24 mouse cellular contexts compared by ENCODE assay signal in the genomic region with DNA sequence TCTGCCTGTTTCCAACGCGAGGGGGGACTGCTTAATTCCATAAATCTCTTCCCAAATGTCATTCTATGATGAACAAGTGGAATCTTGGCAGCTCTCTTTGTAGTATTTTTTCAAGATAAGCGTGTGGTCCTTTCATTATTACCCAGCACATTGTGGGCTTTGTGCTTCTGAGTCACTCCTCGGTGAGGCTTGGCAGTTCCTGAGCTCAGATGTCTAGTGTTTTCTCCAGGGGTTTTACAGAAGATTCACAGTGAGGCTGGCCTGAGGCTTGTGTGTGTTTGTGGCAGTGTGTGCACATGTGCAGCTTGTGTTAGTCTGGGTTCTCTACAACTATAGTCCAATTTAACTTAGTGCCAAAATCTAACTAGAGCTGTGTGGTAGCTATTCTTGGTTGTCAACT. TPM values are rescaled to one million over a fixed set of nuclear protein-coding genes. Genes with fewer than 3 reads are reported as not detected.
A peak's percentile ranks its signal among the peaks of the same experiment; 100 is the strongest.
DNase-seq lines count a peak whose midpoint lies in the region; ATAC-seq and TF ChIP-seq lines count a peak whose summit lies in the region.
"Had no signal": no experiment of that assay in that cellular context is flagged by ENCODE, and none has a peak within 500 bp of the region (broad histone marks: within the 10 kb centered on the region; RNA-seq: fewer than 3 reads in every experiment).

No protein-coding gene starts in this region.

- POLR2A ChIA-PET in Patski (lab: Charles Lee), result interaction anchor here (0.6 kb wide), 1 partner anchor 81 kb away, joined by 3 read pairs; no protein-coding TSS in a partner anchor

- peak; percentile 12 to 46 for DNase-seq in left cerebral cortex, postnatal 25 days (ENCODE audit: low spot score in 2 of 2)
- no peak for DNase-seq in left cerebral cortex, adult 9 months (ENCODE audit: low spot score in 2 of 2)
- peak; percentile 33 for DNase-seq in Patski (ENCODE audit: low read depth, low spot score)
- DNase-seq in telencephalon, adult 2 months (ENCODE audit: low read depth, low spot score), result peak; percentile 33
- DNase-seq in adrenal gland, postnatal 36 days, result no peak
- DNase-seq in gastrocnemius, postnatal 10 days, result no peak
- DNase-seq: adrenal gland, adult 8-10 months; cerebellum, adult 11-12 months; cerebellum, adult 9-10 months; cerebellum, postnatal 25 days; gastrocnemius, postnatal 14 days; heart, postnatal 36 days had no signal

- TF ChIP-seq CTCF in C2C12 (IDR thresholded peaks at IDR 0.05; ENCODE audit: control insufficient read depth, insufficient read depth, insufficient read length) (no peak), Patski (IDR thresholded peaks at IDR 0.05) (no peak)

- intact Hi-C loops in left cerebral cortex, postnatal 25 days (cut with DNase I), result no loop called here

- no peak overlapping the region for H3K4me3 ChIP-seq in C2C12 (ENCODE audit: insufficient read depth, poor library complexity, severe bottlenecking)
- H3K4me3 ChIP-seq: embryonic facial prominence, embryonic 13.5 days; forebrain, embryonic 13.5 days; heart, embryonic 12.5 days had no signal

- H3K27me3 ChIP-seq in C2C12 (ENCODE audit: control insufficient read depth, insufficient read depth, insufficient read length) (no peaks in the 10 kb centered on the region), Patski (no peaks in the 10 kb centered on the region)
- H3K27me3 ChIP-seq: embryonic facial prominence, embryonic 13.5 days; forebrain, embryonic 13.5 days; heart, embryonic 12.5 days had no signal

- H3K36me3 ChIP-seq in C2C12 (ENCODE audit: control insufficient read depth, insufficient read depth), result no peaks in the 10 kb centered on the region
- H3K36me3 ChIP-seq: embryonic facial prominence, embryonic 13.5 days; G1E; heart, embryonic 12.5 days had no signal

- ATAC-seq in Patski, result no peak
- ATAC-seq: CD4-positive, CD25-positive, alpha-beta regulatory T cell, adult 4 months; forebrain, embryonic 13.5 days; hindbrain, embryonic 16.5 days; inflammation-experienced regulatory T-cells, adult 6 months; intestine, postnatal 0 days had no signal

- no peaks in the 10 kb centered on the region for H3K79me2 ChIP-seq in C2C12 (ENCODE audit: control insufficient read depth, insufficient read depth)

- H3ac ChIP-seq in C2C12 (ENCODE audit: control insufficient read depth, insufficient read length, low read depth), result no peak overlapping the region

- H3K79me3 ChIP-seq in C2C12 (ENCODE audit: low read depth), result no peaks in the 10 kb centered on the region

- CTCF ChIA-PET in Patski (lab: Charles Lee), result interaction anchor here (0.9 to 1.0 kb wide), 2 partner anchors 10 to 24 kb away, joined by 3 read pairs; no protein-coding TSS in a partner anchor

- in situ Hi-C loops in Patski (cut with MboI; ENCODE audit: low pct_unique_long_range_greater_than_20kb), result no loop called here

TF ChIP-seq in C2C12, 6 proteins besides CTCF, POLR2A, EP300 and RAD21:
- no peak for TF ChIP-seq CEBPB (IDR thresholded peaks at IDR 0.05; ENCODE audit: low read depth)
- TF ChIP-seq FOSL1 (IDR thresholded peaks at IDR 0.05; ENCODE audit: insufficient read depth, low read length, poor library complexity, severe bottlenecking), result peak; percentile 11
- TF ChIP-seq USF1 (IDR thresholded peaks at IDR 0.05; ENCODE audit: low read depth), result no peak
- TF ChIP-seq MYOG (IDR thresholded peaks at IDR 0.05; ENCODE audit: control insufficient read depth, extremely low read depth, insufficient read length), result no peak
- TF ChIP-seq MYOD1 (IDR thresholded peaks at IDR 0.05; ENCODE audit: control insufficient read depth, insufficient read length, low read depth), result no peak
- TF ChIP-seq MAX (IDR thresholded peaks at IDR 0.05), result no peak

RNA-seq across cellular contexts. Expression of gene Rd3l, which starts 46.3 kb away (rescaled TPM):
- under 1 TPM; 0.34 to 0.50 TPM for total RNA-seq in left cerebral cortex, postnatal 25 days (2021)
- polyA plus RNA-seq in C2C12 (2012; fragmentation: generic; extraction: Trizol) (not detected), Patski (2021) (not detected)
- total RNA-seq in adrenal gland, postnatal 36 days (2021), result not detected
- total RNA-seq in gastrocnemius, postnatal 10 days (2021), result not detected
- total RNA-seq: adrenal gland, adult 8-10 months; adrenal gland, postnatal 4 days; gastrocnemius, postnatal 14 days had no signal
- polyA plus RNA-seq: CD4-positive, CD25-positive, alpha-beta regulatory T cell, adult 4 months; embryonic facial prominence, embryonic 13.5 days; forebrain, embryonic 13.5 days; G1E; gonadal fat pad, adult 2 months; hindbrain, embryonic 11.5 days; hindbrain, embryonic 16.5 days; inflammation-experienced regulatory T-cells, adult 6 months; intestine, postnatal 0 days had no signal

RNA-seq across cellular contexts. Expression of gene Tdrd9, which starts 56.0 kb away (rescaled TPM):
- under 1 TPM; 0.28 to 0.85 TPM for total RNA-seq in left cerebral cortex, postnatal 25 days (2021)
- polyA plus RNA-seq in C2C12 (2012; fragmentation: generic; extraction: Trizol) (0.20 TPM), Patski (2021) (0.21 TPM)
- under 1 TPM in 1 of 2 experiments, not detected in 1; 0.23 TPM for total RNA-seq in adrenal gland, postnatal 36 days (2021)
- total RNA-seq in gastrocnemius, postnatal 10 days (2021), result under 1 TPM; 0.36 to 0.59 TPM
- polyA plus RNA-seq: CD4-positive, CD25-positive, alpha-beta regulatory T cell, adult 4 months; G1E had no signal

Comparison
In these comparisons a context has a peak if more than half of its experiments do, and no peak if none do; other contexts are left out.
1. DNase-seq: peak in left cerebral cortex, postnatal 25 days (2 of 2), Patski (single experiment) and telencephalon, adult 2 months (single experiment); none in left cerebral cortex, adult 9 months (0 of 2), adrenal gland, postnatal 36 days (0 of 2) and gastrocnemius, postnatal 10 days (single experiment).